Mouse (Mus musculus): ENCODE results near the gene Havcr2. TPM values are rescaled to one million over a fixed set of nuclear protein-coding genes. Genes with fewer than 3 reads are reported as not detected.
A peak's percentile ranks its signal among the peaks of the same experiment; 100 is the strongest.
"Not testable (repeated sequence)": the region's sequence is repeated elsewhere in the genome, so short reads cannot be mapped to it uniquely, and the experiment has no call there.

Havcr2 gene
- total RNA-seq, 1 experiment from 2014 or later: 2.1 TPM

DNA sequence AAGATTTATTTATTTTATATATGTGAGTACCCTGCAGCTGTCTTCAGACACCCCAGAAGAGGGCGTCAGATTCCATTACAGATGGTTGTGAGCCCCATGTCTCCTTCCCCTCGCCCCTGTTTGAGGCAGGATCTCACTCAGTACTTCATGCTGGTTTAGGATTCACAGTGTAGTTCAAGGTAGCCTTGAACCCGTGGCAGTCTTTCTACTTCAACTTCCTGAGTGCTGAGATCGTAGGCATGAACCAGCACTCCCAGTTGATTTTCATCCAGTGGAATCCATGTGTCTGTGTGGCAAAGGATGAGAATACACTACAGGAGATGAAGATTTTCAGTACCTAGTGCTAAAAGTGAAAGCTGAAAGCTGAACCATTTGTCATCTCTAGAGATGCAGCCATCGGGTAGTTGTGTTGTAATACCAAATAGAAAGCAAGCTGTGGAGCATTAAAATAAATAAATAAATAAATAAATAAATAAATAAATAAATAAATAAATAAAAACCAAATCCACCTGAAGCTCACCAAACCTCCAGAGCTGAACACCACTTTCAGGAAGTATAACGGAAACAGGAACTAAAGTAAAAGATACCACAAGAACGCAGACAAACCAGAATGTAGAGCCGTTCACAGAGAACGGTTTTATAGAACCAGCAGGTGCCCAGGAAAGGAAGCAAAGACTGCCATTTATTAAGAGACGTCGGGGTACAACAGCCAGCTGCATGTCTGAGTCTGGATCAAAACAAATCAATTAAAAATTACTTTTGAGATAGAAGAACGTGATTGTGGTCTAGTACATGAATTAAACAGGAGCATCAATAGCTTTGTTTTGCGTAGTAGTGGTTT is 6.9 kb upstream of the Havcr2 start:
- ATAC-seq (ENCODE audit: extremely low read depth, insufficient number of reproducible peaks, low FRiP score, poor library complexity, severe bottlenecking): peak; percentile 67

DNA sequence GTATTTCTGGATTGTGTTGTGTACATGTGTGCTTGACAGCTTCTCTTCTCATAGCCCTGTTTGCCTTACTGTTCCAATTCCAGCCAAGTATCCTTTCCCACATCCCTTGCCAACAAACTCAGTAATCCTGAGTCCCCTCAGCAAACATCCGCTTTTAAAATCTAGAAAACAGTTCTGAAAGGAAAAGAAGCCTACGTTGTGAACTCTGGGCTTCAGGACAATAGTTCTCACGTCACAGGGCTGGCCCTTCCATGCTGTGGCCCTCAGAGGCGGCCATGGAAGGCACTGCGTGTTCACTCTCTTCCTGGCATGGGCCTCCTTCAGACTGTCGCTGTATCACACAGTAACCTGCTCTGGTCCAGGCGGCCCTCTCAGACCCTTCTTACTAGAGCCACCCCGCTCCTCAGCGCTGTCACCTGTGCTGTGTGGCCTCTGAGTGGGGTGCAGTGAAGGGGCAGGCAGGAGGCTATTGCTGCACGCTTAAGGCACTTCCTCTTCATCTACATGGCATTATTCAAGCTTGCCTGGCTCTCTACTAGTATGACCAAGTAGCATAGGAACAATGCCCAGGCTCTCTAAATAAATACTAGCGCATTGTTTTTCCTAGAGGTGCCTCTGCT is 5.2 kb upstream of the Havcr2 start:
- peak; percentile 34; the same call in 1 of the 2 replicates for ATAC-seq (ENCODE audit: extremely low read depth, insufficient number of reproducible peaks, low FRiP score, poor library complexity, severe bottlenecking)

DNA sequence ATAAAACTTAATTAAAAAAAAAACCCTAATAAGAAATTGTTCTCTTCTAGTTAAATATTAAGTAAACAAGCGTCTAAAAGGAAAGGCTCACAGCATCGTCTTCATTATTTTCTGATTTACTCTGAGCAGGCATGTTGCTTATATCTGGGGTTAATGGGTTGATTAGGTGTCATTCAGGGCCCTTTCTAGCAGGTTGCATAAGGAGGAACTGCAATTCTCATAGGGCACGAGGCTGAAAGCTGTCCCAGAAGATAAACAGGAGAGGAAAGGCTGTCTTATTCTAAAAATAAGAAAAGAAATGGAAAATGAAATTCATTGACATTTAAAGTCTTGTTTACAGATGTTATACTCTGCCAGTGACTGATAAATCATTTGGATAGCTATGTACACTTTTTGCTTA is 5.2 kb downstream of the Havcr2 start:
- no peak for ATAC-seq (ENCODE audit: extremely low read depth, insufficient number of reproducible peaks, low FRiP score, poor library complexity, severe bottlenecking)

- ATAC-seq (ENCODE audit: extremely low read depth, insufficient number of reproducible peaks, low FRiP score, poor library complexity, severe bottlenecking): peak; percentile 60; the same call in 1 of the 2 replicates
Observed at GRCm38 (mm10) chr11:46461362-46461761, 6.6 kb downstream of the Havcr2 start.

DNA sequence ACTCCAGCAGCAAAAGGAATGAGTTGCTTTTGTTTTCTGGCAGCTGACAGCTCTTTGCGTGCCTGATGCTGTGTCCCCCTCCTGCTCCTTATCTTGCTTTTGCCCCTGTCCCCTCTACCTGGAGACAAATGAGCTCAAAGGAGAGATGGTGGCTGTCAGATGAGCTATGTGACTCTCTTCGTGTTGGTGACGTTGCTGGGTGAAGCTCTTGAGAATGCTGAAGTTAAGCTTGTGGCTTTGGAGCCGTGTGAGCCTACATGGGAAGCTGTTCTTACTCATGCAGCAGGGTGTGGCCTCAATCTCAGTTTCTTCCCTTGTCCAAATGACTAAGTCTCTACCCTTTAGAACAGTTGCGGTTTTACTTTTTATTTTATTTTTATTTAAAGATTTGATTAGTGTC is 7.2 kb downstream of the Havcr2 start:
- ATAC-seq (ENCODE audit: extremely low read depth, insufficient number of reproducible peaks, low FRiP score, poor library complexity, severe bottlenecking): peak; percentile 69; the same call in 1 of the 2 replicates

GRCm38 (mm10) chr11:46466878-46467277 is 12.1 kb downstream of the Havcr2 start:
- peak; percentile 48; the same call in 1 of the 2 replicates for ATAC-seq (ENCODE audit: extremely low read depth, insufficient number of reproducible peaks, low FRiP score, poor library complexity, severe bottlenecking)

GRCm38 (mm10) chr11:46474220-46474619 is 19.5 kb downstream of the Havcr2 start:
- no peak for ATAC-seq (ENCODE audit: extremely low read depth, insufficient number of reproducible peaks, low FRiP score, poor library complexity, severe bottlenecking)

DNA sequence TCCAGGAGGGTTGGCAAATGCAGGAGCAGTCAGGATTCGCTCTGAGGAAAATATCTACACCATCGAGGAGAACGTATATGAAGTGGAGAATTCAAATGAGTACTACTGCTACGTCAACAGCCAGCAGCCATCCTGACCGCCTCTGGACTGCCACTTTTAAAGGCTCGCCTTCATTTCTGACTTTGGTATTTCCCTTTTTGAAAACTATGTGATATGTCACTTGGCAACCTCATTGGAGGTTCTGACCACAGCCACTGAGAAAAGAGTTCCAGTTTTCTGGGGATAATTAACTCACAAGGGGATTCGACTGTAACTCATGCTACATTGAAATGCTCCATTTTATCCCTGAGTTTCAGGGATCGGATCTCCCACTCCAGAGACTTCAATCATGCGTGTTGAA is 24.6 kb downstream of the Havcr2 start:
- no peak for ATAC-seq (ENCODE audit: extremely low read depth, insufficient number of reproducible peaks, low FRiP score, poor library complexity, severe bottlenecking)

DNA sequence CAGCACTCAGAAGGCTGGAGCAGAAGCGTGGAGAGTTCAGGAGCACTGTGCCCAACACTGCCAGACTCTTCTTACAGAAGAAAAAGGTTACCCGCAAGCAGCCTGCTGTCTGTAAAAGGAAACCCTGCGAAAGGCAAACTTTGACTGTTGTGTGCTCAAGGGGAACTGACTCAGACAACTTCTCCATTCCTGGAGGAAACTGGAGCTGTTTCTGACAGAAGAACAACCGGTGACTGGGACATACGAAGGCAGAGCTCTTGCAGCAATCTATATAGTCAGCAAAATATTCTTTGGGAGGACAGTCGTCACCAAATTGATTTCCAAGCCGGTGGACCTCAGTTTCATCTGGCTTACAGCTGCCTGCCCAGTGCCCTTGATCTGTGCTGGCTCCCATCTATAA is 25.8 kb downstream of the Havcr2 start:
- peak; percentile 70 for ATAC-seq (ENCODE audit: extremely low read depth, insufficient number of reproducible peaks, low FRiP score, poor library complexity, severe bottlenecking)

DNA sequence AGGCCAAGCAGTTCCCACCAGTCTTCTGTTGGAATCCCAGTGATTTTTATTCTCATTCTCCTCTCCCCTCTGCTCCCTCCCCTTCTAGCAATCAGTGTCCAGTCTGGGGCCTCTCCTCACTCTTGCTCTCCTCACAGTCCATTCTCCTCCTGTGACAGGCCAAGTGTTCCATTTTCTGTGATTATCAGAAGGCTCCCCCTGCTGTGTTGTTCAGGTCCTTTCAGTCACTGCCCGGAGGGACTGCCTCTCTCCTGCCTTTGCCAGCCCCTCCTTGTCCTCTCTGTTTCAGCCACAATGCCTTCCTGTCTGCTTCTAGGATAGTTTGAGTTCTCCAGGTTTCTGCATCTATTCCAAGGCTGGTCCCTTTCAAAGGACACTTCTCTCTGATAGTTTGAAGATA is 33.5 kb downstream of the Havcr2 start:
- ATAC-seq (ENCODE audit: extremely low read depth, insufficient number of reproducible peaks, low FRiP score, poor library complexity, severe bottlenecking): no peak

- ATAC-seq (ENCODE audit: extremely low read depth, insufficient number of reproducible peaks, low FRiP score, poor library complexity, severe bottlenecking): no peak
Observed at GRCm38 (mm10) chr11:46488650-46489049, 33.9 kb downstream of the Havcr2 start.

DNA sequence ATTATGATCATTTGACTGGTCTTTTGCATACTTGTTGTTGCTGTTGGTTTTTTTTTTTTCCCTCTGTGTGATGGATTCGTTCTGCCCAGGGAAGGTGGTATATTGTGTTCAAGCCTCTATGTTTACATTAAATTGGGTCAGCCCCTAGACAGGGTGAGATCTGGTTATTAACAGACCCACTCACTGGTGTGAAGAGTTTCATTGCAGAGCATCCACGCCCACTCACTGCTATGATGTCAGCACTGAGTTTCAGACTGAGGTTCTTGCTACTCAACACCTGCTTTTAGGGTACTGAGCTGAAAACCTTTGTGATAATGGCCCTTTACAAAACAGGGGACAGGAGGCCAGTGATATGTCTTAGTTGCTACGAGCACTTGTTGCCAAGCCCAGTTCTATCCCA is 52.4 kb downstream of the Havcr2 start:
- ATAC-seq (ENCODE audit: extremely low read depth, insufficient number of reproducible peaks, low FRiP score, poor library complexity, severe bottlenecking): no peak

- no peak for ATAC-seq (ENCODE audit: extremely low read depth, insufficient number of reproducible peaks, low FRiP score, poor library complexity, severe bottlenecking)
Observed at GRCm38 (mm10) chr11:46509900-46510299, 55.2 kb downstream of the Havcr2 start.

DNA sequence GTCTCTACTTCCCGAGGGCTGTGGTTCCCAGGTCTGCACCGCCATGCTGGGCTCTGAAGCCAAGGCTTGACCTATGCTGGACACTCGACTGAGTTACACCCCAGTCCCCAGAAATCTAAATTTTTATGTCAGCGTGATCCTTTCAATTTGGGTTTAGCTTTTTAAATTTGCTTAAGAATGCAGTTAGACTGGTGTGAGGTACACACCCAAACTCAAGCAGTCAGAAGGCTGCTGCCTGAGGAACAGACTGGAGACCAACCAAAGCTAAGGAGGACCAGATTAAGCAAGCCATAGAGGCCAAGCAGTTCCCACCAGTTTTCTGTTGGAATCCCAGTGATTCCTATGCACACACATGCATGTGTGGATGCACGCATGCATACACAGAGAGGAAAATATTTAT is 66.6 kb downstream of the Havcr2 start:
- ATAC-seq (ENCODE audit: extremely low read depth, insufficient number of reproducible peaks, low FRiP score, poor library complexity, severe bottlenecking): not testable (repeated sequence)

DNA sequence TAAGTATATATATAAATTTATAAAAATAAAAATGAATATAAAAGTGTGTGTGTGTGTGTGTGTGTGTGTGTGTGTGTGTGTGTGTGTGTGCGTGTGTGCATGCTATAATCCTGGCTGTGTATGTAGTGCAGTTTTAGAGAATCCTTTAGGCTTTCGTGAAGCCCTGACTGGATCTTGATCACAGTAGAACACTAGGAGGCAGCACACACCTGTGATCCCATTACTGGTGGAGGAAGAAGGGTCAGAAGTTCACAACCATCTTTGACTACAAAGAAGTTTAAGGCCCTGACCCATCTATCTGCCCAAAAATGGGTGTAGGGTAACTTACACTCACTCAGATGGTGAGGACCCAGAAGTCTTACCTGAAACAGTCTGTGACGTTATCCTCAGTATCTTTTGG is 68.0 kb downstream of the Havcr2 start:
- ATAC-seq (ENCODE audit: extremely low read depth, insufficient number of reproducible peaks, low FRiP score, poor library complexity, severe bottlenecking): no peak

- ATAC-seq (ENCODE audit: extremely low read depth, insufficient number of reproducible peaks, low FRiP score, poor library complexity, severe bottlenecking): no peak
Observed at GRCm38 (mm10) chr11:46523912-46524311, 69.2 kb downstream of the Havcr2 start, which contains the start of gene Gm12169. Gene Gm12169 (plus strand): TSS chr11:46524212.

DNA sequence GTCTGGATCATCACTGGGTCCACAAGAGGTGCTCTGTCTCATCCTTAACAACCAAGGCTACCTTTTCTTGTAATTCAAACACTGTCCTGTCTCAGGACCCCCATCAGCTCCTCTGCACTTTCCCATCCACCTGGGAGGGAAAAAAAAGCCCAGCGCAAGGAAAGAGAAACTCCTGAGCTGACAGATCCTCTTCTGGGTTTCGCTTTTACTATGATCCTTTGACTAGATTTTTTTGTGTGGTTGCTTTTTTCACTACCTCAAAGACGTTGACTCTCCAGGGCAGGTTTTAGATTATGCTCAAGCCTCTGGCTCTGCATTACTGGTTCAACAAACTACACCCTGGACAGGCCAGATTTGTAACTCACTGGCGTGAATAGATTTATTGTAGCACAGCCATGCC is 75.4 kb downstream of the Havcr2 start:
- ATAC-seq (ENCODE audit: extremely low read depth, insufficient number of reproducible peaks, low FRiP score, poor library complexity, severe bottlenecking): no peak

All from neutrophil, adult 5-6 weeks (primary cell).